Mouse (Mus musculus): ENCODE measurements around the gene Cfap206. TPM values are rescaled to one million over a fixed set of nuclear protein-coding genes. Genes with fewer than 3 reads are reported as not detected.

Gene Cfap206
- total RNA-seq, 2 experiments from 2014 or later, result 1.3 to 1.4 TPM

DNA sequence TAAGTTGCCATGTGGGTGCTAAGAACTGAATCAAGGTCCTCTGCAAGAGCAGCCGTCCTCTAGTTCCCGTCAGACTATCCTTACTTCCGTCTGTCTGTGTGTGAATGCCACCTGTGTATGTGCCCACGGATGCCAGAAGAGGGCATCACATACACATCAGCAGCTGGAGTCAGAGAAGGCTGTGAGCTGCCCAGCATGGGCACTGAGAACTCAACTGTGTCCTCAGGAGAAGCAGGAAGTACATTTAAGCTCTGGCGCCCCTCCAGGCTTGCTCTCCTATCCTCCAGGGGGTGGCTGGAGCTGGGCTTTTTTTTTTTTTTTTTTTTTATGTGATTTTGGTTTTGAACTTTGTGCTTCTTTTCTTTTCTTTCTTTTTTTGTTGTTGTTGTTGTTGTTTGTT is 49.5 kb downstream of the Cfap206 start:
- no peak for DNase-seq (ENCODE audit: low spot score in 2 of 2)

DNA sequence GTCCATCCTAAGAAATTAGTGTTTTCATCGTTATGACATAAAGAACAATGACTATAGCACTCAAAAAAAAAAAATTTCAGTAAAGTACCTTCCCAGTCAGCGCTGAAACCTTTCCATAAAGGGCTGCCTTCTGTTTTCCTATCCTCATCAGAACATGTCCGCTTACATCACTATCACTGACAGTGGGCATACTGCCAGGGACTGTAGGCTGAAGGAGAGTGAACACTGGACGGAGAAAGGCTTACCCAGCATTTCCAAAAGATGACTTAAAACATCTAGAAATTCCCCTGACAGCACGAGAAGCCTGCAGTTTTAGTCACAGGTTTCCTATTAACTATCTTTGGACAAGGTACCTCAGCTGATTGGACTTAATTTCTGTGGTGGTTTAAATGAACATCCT is 56.3 kb downstream of the Cfap206 start:
- no peak for DNase-seq (ENCODE audit: low spot score in 2 of 2)

DNA sequence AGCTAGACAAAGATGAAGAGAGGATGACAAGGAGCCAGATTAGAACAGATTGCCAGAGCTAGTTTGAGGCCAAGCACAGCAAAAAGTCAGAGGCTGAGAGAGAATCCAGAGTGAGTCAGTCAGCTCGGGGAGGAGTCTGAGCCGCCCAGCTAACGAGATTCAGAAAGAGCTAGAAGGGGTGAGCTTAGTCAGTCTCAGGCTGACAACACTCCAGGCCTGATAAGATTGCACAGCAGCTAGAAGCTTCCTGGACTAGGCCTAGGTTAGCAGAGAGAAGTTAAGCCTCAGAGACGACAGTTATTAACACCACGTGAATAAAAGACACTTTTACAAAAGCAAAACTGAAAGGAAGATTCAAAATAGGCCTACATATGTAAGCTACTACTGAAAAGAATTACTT is 62.1 kb downstream of the Cfap206 start:
- DNase-seq (ENCODE audit: low spot score in 2 of 2), result no peak

DNA sequence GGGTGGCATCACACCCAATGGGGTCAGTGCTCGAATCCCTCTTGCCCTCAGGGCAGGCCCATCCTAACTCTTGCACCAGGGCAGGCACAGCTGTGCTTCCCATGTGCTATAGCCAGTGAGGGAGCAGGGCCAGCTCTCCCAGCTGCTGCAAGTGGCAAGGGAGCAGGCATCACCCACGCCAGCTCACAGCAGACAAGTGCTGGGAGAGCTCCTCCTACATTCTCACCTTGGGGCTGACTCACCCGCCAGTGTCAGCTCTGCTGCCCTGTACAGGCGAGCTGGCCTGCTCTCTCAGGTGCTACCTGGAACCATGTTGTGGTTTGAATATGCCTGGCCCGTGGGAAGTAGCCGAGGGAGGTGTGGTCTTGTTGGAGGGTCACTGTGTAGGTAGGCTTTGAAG is 68.1 kb downstream of the Cfap206 start:
- DNase-seq (ENCODE audit: low spot score in 2 of 2), result no peak

DNA sequence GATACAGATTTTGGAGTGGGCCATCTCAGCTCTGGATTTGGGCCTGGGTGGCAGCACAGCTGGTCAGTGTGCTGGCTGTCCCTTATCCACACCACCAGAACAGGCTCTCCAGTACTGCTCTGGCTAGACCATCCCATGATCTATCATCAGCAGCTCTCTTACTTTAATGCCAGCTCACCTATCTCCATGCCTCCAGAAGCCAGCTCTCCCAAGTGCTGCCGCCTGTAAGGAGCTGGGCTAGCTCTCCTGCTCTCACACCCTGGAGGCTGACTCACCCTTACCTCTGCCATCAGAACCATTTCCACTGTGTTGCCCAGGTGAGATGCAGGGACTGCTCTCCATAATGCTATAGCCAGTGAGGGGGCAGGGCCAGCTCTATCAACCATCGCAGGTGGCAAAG is 68.5 kb downstream of the Cfap206 start:
- no peak for DNase-seq (ENCODE audit: low spot score in 2 of 2)

DNA sequence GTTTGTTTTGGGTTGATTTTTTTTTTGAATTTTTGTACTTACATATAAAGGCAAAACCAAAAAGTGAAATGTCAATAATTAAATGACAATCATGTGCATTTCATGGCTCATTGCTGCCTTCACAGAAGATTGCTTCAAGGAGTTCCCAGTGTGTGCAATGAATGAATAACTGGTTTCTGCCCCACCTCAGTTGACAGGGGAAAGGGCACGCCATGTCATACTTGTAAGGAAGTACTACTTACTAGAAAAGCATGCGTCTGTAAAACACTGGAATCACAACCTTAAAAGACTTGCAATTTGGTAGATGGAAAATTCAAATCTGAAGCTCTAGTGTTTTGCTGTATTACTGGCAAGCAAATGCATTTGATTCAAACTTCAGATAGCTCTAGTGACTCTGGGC is 71.0 kb downstream of the Cfap206 start:
- DNase-seq (ENCODE audit: low spot score in 2 of 2), result no peak

DNA sequence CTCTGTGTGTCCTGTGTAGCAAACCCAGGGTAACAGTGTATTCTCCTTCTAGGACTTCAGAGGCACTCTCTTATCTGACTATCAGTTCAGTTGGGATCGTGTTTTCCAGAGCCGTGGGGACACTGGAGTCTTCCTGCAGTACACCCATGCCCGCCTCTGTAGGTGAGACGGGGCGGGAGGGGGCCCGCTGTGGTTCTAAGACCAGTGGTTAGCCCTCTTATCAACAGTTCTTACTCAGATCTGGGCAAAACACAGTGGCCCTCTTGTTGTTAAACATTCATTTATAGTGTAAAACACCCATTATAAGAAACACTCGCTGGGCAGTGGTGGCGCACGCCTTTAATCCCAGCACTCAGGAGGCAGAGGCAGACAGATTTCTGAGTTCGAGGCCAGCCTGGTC is 73.9 kb downstream of the Cfap206 start:
- DNase-seq (ENCODE audit: low spot score in 2 of 2), result no peak

DNA sequence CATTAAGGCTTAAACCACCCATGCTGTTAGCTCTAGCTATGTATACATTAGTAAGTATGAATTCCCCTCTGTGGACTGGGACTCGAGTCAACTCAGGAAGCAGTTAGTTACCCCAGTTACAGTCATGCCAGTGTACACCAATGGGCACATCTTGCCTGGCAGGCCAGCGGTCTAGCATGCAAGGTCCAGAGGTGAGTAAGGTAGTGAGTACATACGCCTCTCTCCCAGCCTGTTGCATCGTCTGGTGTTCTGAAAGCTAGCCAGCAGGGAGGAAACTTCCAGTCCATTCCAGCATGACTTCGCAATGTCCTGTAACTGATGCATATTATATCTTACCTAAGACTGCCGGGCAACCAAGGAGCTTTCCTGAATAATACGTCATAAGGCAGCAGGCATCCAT is 76.8 kb downstream of the Cfap206 start:
- DNase-seq (ENCODE audit: low spot score in 2 of 2), result no peak

DNA sequence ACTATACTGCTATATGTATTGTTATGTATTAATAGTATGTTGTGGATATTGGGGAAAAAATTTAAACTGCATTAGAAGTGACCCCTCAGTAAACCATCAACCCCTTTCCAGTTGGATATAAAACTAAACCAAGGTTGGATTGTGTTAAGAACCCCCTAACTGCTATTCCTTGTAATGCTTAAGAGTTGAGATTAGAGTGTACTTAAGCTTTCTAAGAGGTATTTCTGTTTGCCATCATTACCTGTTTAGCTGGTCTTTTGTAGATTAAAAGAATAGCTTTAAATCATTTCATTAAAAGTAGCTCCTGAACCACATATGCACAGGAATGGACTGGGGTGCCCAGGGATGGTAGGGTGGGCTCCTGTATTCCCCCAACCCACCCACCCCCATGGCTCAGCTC is 85.2 kb downstream of the Cfap206 start:
- no peak for DNase-seq (ENCODE audit: low spot score in 2 of 2)

DNA sequence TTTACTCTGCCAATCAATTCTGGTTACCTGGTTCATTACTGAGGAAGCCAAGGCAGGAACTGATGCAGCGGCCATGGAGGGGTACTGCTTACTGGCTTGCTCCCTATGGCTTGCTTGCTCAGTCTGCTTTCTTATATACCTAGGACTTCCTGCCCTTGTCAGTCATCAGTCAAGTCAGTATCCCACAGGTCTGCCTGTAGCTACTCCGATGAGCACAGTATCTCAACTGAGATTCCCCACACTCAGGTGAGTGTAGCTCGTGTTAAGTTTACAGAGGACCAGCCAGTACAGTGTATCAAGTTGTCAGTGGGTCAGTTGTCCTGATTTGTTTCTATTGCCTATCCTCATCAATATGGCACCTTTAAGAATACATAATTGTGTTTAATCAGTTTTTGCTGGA is 89.3 kb downstream of the Cfap206 start:
- DNase-seq (ENCODE audit: low spot score in 2 of 2), result no peak

DNA sequence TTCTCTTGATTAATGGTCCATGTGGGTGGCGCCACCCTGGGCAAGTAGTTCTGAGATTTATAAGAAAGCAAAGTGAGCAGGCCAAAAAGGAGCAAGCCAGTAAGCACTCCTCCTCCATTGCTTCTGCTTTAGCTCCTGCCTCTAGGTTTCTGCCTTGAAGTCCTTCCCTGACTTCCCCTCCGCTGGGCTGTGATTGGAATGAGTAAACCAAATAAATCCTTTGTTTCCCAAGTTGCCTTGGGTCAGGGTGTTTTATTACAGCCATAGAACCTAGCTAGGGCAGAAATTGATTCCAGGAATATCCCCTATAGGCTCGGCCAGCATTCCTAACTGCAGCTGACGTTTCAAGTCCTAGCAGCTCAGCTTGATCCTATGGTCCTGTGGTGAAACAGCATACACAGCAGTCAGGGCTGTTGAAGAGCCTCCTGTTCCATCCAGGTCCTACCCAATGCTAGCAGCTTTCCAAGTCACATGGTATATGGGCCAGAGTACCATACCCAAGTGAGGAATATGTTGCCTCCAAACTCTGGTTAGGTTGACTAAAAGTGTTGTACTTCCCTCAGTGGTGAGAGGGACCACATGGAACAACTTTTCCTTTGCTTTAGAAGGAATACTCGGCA is 90.2 kb downstream of the Cfap206 start:
- DNase-seq (ENCODE audit: low spot score in 2 of 2), result no peak

Other genes starting within 250 kb of the Cfap206 start
- gene Akirin2, start 179.3 kb downstream of the Cfap206 start, total RNA-seq (2021), result 100 to 1,000 TPM; 101 to 103 TPM
- gene Orc3, start 115.3 kb downstream of the Cfap206 start, total RNA-seq (2021), result 10 to 100 TPM; 48.0 to 49.8 TPM
- 10 to 100 TPM; 26.5 to 27.6 TPM for gene Rars2, start 115.2 kb downstream of the Cfap206 start, total RNA-seq (2021)
- 10 to 100 TPM; 18.3 to 19.2 TPM for gene Slc35a1, start 42.8 kb downstream of the Cfap206 start, total RNA-seq (2021)
- not detected for gene Gm136, start 26.1 kb upstream of the Cfap206 start, total RNA-seq (2021)
- 10 to 100 TPM; 18.9 to 21.8 TPM for gene Smim8, start 48.2 kb upstream of the Cfap206 start, total RNA-seq (2021)
- gene Zfp292, start 152.8 kb upstream of the Cfap206 start, total RNA-seq (2021), result 10 to 100 TPM; 25.7 to 25.8 TPM
- gene Cga, start 163.6 kb upstream of the Cfap206 start, total RNA-seq (2021), result not detected